Mouse (Mus musculus) G1E (cell line): ENCODE results near the gene Tubb5. TPM values are rescaled to one million over a fixed set of nuclear protein-coding genes. Genes with fewer than 3 reads are reported as not detected.

Experiments
- ATAC-seq: 2 replicates; pipeline ENCODE4 v1.8.0; 2016; ENCODE audit warnings: mild to moderate bottlenecking; ENCODE audit not compliant: insufficient number of reproducible peaks, poor library complexity, low FRiP score, severe bottlenecking; ENCODE audit errors: extremely low read depth
- DNase-seq: peaks from one replicate; pipeline ENCODE4 v3.0.0; 2012; ENCODE audit warnings: low spot score
- H3K27me3 ChIP-seq: 2 replicates; pipeline ENCODE4 v1.6.1; 2012; ENCODE audit warnings: mild to moderate bottlenecking, low read length, inconsistent platforms; ENCODE audit not compliant: insufficient read depth
- H3K36me3 ChIP-seq: replicated peaks from 2 replicates; pipeline ENCODE3; 2012; ENCODE audit warnings: mild to moderate bottlenecking, inconsistent platforms
- H3K4me1 ChIP-seq: 2 replicates; pipeline ENCODE4 v1.6.1; 2012; ENCODE audit warnings: low read depth, low read length, inconsistent platforms, mixed read lengths; ENCODE audit not compliant: insufficient read depth
- H3K4me3 ChIP-seq: 2 replicates; pipeline ENCODE4 v1.5.1; 2012; ENCODE audit warnings: low read depth, mild to moderate bottlenecking, inconsistent platforms, low read length, moderate library complexity, mixed read lengths
- H3K9me3 ChIP-seq: replicated peaks from 2 replicates; pipeline ENCODE4 v1.6.1; 2012; ENCODE audit warnings: inconsistent platforms
- CTCF ChIP-seq: IDR thresholded peaks from 2 replicates; pipeline ENCODE4 v1.5.1; 2012; ENCODE audit warnings: low read depth, low read length, inconsistent platforms, mixed read lengths
- GATA1 ChIP-seq: IDR thresholded peaks from 2 replicates; pipeline ENCODE4 v1.6.1; 2012; ENCODE audit warnings: borderline replicate concordance, low read length, inconsistent platforms, mixed read lengths
- GATA2 ChIP-seq: IDR thresholded peaks from 2 replicates; pipeline ENCODE4 v1.6.1; 2012; ENCODE audit warnings: low read depth, low read length, inconsistent platforms, borderline replicate concordance
- POLR2AphosphoS5 ChIP-seq: IDR thresholded peaks from 2 replicates; pipeline ENCODE4 v1.6.1; 2012; ENCODE audit warnings: low read depth, low read length, inconsistent platforms; ENCODE audit not compliant: insufficient replicate concordance
- TAL1 ChIP-seq: conservative IDR thresholded peaks from 2 replicates; pipeline ENCODE4 v1.6.1; 2012; ENCODE audit warnings: low read depth, low read length, inconsistent platforms, mixed read lengths
- polyA plus RNA-seq: library from polyadenylated mRNA; stranded (reverse); fragments of >175 nt; gene quantifications from 2 replicates; pipeline ENCODE4 v1.2.3, GENCODE M21; 2012
- total RNA-seq, 2 experiments: library from RNA; stranded (forward) in 1 of 2; stranded (reverse) in 1 of 2; fragments of 200-1000 nt in 1 of 2; fragments of >200 nt in 1 of 2; fragmentation: Nextera tagmentation in 1 of 2; gene quantifications; 2 replicates each; pipeline ENCODE4 v1.2.3; 2014 to 2017

Gene Tubb5
- total and polyA plus RNA-seq, 3 experiments = 510 to 849 (median 817) TPM

DNA sequence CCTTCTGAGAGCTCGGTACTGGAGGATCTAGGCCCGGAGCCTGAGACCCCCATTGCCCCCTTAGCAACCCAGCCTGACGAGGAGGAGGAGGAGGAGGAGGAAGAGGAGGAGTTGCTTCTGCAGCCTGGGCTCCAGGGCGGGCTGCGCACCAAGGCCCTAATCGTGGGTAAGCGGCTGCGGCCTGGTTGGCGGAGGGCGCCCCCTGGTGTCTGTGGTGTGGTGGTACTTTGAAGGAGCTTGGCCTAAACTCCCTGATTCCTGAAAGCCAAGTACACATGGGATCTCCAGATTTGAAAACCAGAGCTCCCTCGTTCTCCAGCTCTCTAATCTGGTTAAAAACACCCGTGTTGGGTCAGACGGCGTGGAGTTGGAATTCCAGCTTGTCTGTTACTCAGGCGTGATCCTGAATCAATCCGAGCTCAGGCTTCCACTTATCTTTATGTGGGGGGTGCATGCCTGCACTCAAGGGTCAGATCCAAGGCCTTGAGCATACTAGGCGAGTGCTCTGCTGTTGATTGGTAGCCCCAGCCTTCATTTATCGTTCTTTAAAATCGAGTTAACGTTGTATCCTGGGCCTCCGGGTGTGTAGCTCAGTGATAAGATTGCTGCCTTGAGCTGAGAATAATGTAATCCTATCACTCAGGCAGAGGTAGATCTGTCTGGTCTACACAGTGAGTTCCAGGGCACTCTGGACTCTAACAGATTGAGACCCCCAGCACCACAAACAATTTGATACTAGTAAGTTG, 35.8 kb upstream of the Tubb5 start:
- peak; percentile 23 for ATAC-seq
- TF ChIP-seq GATA1 (no peak), CTCF (peak; percentile 83), TAL1 (peak; percentile 38)
- Histone ChIP-seq H3K9me3 (peaks cover 4% of the 10 kb centered on the region; the same call in 1 of the 2 replicates), H3K4me3 (peak overlapping the region; percentile 44; the same call in 1 of the 2 replicates), H3K4me1 (peaks cover 61% of the 10 kb centered on the region), H3K27me3 (no peaks in the 10 kb centered on the region), H3K36me3 (peaks cover 47% of the 10 kb centered on the region)
- peak; percentile 64 for DNase-seq

DNA sequence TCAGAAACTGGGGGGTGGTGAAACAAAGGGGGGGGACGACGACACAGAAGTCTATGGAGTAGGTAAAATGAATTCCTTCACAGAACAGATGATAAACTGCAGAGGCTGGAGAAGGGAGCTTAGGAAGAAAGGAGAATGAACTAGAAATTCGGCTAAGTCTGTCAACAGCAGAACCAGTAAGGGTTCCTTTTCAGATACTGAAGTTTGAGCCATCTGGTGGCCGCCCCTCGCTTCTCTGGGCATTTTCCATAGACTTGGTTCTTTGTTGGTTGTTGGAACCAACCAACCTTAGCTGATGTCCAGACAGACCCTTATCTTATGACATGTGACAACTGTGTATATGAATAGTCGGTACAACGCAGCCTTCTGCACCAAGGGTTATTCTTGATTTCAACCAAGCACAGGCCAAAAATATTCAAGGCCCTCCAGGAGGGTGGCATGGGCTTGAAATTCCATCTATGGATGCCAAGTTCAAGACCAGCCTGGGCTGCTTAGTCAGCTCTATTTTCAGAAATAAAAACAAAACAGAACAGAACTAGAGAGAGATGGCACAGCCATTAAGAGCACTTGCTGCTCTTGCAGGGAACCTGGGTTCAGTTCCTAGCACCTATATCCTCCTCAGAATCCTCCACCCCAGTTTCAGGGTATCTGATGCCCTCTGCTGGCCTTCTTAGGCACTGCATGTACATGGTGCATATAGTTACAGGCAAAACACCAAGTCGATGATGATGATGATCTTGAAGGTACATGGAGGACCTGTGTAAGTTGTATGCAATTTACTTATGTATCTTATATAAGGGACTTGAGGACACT, 33.0 kb upstream of the Tubb5 start:
- TF ChIP-seq CTCF (peak; percentile 44; the same call in 1 of the 2 replicates), GATA2 (no peak)
- DNase-seq = no peak
- H3K27me3 ChIP-seq = peaks cover 13% of the 10 kb centered on the region; the same call in 1 of the 2 replicates
- H3K36me3 ChIP-seq = peaks cover 43% of the 10 kb centered on the region
- ATAC-seq = no peak
- peaks cover 89% of the 10 kb centered on the region for H3K4me1 ChIP-seq
- peaks cover 4% of the 10 kb centered on the region; the same call in 1 of the 2 replicates for H3K9me3 ChIP-seq
- H3K4me3 ChIP-seq = peak overlapping the region; percentile 74; the same call in 1 of the 2 replicates

DNA sequence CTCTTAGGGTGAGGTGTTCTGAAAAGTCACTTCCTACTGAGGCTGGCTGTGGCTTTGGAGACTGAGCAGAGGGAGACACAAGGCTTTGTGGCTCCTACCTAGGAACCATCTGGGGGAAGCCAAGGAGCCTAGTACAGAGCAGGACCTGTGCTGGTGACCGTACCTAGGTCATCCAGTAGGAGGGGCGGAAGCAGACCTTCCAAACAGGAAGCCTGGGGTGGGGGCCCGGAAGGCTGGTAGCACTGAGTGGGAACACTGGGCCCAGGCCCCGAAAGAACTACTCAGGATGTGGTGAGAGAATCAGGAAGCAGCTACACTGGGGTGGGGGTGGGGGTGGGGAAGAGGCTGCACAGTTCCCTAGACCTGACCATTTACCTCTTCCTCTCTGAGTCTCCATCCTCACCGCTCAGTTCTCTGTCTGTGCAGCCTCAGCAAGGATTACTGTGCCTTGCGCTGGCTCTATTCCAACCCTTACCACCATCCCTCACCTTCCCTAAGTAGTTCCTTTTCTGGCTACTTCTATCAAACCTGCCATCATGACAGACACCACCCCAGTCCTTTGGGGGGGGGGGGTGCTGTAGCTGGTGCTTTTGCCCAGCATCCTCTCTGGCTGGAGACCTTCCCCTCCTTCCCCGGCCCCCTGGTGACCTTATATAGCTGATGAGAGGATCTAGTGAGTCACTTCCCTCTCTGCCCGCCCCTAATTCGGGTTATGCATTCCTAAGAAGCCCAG, 32.2 kb upstream of the Tubb5 start:
- peak overlapping the region; percentile 74 for H3K4me3 ChIP-seq
- peaks cover 4% of the 10 kb centered on the region; the same call in 1 of the 2 replicates for H3K9me3 ChIP-seq
- peaks cover 94% of the 10 kb centered on the region for H3K4me1 ChIP-seq
- peak; percentile 73 for DNase-seq
- TF ChIP-seq GATA1 (no peak), POLR2AphosphoS5 (no peak), GATA2 (no peak), CTCF (no peak), TAL1 (no peak)
- peaks cover 17% of the 10 kb centered on the region; the same call in 1 of the 2 replicates for H3K27me3 ChIP-seq
- peak; percentile 35 for ATAC-seq
- peaks cover 38% of the 10 kb centered on the region for H3K36me3 ChIP-seq

DNA sequence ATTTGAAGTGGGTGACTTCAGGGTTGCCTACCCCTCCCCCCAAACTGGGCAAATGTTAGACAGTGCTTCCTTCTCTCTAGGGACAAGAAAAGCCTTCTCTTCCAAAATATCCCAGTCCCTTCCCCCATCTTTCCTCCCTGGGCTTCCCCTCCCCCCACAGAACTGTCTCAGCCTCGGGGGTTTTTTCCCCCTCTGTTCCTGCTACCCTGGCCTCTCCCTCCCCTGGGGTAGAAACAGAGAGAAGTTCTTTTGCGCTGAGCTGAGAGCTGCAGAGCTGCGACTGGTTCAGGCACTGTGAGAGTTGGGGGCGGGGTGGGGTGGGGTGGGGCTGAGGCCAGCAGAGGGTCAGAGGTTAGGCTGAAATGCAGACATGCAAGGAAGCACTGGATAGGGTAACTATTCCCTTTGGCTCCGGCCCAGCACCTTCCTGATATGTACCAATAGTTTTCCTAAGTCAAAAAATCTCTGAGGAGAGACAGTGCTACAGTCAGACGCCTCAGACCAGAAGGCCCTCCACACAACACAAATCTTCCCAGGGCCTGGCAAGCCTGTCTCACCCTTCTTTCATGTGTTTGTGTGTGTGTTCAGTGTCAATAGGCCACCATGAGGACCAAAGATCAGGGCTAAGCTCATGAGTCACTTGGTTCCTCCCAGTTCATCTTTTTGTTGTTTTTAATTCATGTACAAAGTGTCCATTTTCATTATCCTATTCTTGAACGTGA, 31.4 kb upstream of the Tubb5 start:
- ATAC-seq (no peak), DNase-seq (peak; percentile 64)
- Histone ChIP-seq H3K9me3 (peaks cover 4% of the 10 kb centered on the region; the same call in 1 of the 2 replicates), H3K4me1 (peaks cover 94% of the 10 kb centered on the region), H3K4me3 (peak overlapping the region; percentile 74), H3K36me3 (peaks cover 37% of the 10 kb centered on the region), H3K27me3 (peaks cover 17% of the 10 kb centered on the region; the same call in 1 of the 2 replicates)
- TF ChIP-seq GATA1 (no peak), POLR2AphosphoS5 (no peak), GATA2 (no peak), CTCF (no peak), TAL1 (no peak)

DNA sequence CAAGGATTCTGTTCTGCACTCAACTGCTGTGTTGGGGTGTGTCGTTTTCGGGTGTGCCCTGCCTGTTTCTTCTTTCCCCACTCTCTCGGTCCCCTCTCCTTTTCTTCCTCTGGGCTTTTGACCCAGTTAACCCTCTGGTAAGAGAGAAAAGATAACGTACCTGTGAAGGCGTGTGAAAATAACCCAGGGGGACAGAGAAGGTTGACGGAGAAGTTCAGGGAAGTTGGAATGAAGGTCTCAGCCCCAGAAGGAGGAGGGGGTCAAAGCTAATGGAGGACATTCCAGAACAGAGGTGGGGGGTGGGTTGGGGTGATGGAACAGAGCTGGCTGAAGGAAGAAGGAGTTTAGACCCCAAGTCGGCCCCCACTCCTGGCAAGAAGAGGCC, 30.8 kb upstream of the Tubb5 start:
- peaks cover 94% of the 10 kb centered on the region for H3K4me1 ChIP-seq
- H3K9me3 ChIP-seq = peaks cover 4% of the 10 kb centered on the region; the same call in 1 of the 2 replicates
- DNase-seq (no peak), ATAC-seq (no peak)
- peaks cover 17% of the 10 kb centered on the region; the same call in 1 of the 2 replicates for H3K27me3 ChIP-seq
- H3K4me3 ChIP-seq = peak overlapping the region; percentile 74
- H3K36me3 ChIP-seq = peaks cover 37% of the 10 kb centered on the region
- TF ChIP-seq POLR2AphosphoS5 = no peak
- TF ChIP-seq TAL1 = no peak
- no peak for TF ChIP-seq CTCF
- no peak for TF ChIP-seq GATA2
- no peak for TF ChIP-seq GATA1
